Mouse (Mus musculus) thymus, postnatal 25 days (tissue): ENCODE measurements around the gene Bak1.
A peak's percentile ranks its signal among the peaks of the same experiment; 100 is the strongest.
"Not testable (repeated sequence)": the region's sequence is repeated elsewhere in the genome, so short reads cannot be mapped to it uniquely, and the experiment has no call there.

Experiments
- DNase-seq: peaks from one replicate; pipeline ENCODE4 v3.0.0; 2022

Gene Bak1

DNA sequence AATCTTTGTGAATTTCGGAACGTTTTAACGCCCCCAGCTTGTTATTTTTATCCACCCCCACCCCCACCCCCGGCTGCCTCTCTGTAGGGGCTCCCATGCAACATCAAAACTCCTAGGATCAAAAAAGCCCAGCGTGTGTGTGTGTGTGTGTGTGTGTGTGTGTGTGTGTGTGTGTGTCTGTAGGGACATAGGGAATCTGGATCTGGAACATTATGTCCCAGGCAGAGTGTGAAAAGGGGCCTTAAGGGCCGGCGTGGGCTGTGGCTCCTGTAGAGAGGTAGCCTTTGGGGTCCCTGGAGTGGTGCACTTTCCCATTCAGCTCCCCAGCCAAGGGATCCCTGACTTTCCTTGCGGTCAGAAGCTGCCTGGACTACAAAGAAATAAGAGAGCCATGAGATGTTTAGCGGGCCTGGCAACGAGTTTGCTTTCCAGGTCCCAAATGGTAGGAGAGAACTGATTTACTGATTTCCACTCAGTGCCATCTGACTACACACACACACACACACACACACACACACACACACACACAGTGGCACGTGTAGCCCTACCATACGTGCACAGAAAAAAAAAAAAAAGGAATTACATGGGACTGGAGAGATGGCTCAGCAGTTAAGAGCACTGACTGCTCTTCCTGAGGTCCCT lies 10.1 kb downstream of the Bak1 start:
- no peak for DNase-seq

DNA sequence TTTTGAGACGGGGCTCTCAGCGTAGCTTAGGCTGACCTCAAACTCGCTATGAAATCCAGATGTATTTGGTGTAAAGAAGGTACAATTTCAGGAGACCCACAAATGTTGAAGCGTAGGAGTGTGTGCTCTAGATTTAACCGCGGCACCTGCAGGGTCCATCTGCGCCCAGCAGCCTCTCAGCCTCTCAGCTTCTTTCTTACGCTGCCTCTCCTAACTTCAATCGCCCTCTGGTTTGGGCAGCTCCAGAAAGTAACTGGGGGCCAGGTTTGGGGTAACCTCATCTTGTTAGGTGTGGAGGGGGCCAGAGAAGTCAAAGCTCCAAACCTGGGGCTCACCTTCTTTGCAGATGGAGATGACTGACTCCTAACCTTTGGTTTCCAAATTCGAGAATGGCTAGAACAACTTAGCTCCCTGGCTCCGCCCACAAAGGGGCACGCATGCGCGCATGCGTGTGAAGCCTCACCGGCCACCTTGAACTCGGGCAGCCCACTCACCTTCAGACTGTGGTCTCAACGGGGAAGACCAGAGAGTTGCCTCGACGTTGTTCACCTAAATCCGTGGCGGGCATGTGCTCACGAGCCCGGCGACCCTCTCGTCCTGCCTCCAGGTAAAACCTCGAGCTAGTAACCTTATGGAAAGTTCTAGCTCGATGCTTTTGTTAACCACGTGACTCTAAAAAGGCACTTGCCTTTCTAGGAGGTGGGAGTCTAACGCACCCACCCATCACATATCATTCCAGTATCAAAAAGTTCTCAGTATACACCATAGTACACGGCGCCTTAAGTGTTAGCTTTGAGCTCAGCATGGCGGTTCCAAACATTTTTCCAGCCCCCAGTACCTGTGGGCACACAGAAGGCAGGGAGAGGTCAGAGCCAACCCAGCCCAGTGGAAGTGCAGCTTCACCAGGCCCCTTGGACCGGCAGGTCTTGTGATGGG lies 11.0 kb downstream of the Bak1 start:
- peak; percentile 93 for DNase-seq

DNA sequence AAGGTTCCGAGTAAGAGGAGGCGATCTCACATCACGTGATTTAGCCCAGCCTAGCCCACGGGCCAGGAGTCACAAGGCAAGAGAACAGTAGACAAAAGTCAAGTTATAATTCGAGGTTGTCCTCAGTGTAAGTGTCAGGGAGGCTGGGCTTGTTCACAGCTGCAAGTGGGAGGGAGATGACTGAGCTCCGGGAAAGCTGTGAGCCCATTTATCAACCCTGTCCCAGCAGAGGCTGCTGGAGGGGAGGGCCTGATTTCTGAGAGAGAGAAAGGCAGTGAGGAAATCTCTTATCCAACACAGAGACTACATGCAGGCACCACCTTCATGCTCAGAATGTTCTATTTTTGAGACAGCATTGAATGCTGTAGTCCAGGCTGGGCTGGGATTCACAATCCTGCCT lies 15.9 kb downstream of the Bak1 start:
- peak; percentile 21 for DNase-seq

DNA sequence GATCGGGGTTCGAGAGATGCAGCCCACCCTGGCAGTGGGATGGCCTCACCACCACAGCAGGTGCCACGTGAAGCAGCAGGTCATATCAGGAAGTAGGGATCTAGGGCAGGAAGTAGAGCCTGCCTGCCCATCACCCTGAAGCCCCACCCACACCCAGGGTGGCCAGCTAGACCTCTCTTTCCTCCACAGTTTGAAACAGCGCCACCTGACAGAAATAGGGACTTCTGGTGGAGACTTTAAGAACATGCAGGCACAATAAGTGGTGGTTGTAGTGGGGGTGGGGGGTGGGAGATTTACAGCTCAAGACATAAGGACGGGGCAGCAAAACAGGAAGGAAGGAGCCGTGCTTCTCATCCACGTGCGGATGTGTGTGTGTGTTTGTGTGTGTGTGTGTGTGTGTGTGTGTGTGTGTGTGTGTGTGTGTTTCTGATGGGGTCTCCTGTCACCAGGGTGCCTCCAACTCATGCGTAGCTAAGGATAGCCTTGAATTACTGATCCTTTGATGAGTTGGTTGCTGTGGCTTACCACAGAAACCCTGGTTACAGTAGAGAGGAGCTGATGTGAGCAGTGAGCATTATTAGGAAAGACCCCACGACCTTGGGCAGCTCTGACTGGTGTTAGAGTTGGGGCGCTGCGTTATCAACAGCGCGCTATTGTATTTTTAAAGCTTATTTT lies 16.7 kb downstream of the Bak1 start:
- peak; percentile 72 for DNase-seq

DNA sequence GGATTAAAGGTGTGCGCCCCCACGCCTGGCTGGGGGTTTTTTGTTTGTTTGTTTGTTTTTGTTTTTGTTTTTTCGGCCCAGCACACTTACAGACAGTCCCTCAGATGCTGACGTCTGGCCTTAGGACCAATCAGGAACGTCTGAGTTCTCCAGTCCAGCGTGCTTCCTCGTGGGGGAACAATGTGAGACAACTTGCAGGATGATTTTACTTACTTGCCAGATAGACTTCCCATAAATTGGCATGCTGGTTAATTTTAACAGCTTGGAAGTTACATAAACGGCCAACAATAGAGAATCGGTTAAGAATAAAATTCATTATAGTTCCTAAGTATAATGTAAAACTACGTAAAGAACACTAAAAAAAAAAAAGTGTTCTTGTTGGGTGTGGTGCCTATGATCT lies 17.6 kb downstream of the Bak1 start:
- no peak for DNase-seq

DNA sequence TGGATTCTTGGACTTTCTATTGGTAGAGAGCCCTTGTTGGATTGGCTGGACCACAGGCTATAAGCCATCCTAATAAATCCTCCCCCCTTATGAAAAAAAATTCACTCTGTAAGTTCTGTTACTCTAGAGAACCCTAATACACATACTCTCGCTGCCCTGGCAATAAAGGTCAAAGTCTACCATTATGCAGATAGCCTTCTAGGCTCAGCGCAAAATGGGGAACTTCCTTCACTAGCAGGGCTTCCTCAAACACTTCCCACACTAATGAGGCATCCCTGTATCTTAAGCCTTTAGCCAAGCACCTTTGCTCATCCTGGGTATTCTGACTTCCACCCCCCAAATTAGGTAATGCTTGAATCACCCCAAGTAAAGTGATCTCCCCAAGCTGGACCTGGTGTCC lies 20.5 kb downstream of the Bak1 start:
- DNase-seq: no peak

DNA sequence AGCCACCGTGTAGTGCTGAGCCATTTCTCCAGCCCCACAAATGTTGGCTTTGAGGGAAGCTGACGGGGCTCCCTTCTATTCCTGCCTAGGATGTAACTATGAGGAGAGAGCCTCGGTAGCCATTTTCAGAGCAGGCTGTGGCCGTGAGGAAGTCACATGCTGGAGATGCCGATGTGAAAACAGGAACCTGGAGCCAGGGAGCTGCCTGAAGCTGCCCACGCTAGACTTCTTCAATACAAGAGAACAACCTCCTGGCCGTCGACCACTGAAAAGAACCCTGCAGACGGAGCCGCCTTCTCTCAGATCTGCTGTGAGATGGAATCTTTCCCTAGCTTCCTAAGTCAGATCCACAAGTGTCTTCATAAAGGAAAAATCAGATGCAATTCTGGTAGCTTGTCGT lies 23.2 kb downstream of the Bak1 start:
- DNase-seq: no peak

DNA sequence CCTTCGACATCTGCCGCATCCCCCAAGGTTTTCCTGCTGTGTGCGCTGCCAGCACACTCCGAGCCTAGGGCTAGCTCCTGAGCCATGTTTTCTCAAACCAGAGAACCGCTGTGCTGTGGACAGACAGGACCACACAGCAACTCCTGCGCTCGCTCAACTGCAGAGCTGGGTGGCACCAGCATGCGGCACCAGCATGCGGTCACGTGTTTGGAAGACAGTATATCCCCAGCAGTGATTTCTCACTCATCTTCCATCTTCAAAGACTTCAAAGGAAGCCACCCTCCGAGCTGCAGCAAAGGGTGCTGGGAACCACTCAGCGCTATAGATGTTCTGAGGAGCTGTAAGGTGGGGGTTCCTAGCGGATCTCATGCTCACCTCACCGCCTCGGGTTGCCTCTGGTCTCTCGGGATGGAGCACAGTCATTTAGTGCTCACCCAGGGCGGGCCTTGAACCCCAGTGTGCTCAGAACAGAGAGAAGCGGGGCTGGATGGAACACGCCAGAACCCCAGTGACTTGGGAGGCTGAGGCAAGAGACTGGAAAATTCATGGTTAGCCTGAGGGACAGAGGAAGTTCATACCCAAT lies 23.8 kb downstream of the Bak1 start:
- DNase-seq: no peak

DNA sequence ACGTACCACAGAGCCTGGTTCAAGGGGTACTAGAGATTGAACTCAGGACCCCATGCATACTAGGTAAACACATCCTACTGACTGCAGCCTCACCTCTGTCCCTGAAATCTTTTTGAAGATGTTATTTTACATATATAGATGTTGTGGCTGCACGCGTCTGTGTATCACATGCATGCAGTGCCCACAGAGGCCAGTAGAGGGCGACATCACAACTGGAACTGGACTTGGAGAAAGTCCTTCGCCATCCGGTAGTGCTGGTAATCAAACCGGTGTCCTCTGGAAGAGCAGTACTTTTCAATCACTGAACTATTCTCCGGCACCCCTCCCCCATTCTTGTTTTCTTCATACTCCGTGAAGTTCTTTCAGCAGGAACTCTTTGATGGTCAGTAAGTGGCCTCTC lies 24.4 kb downstream of the Bak1 start:
- DNase-seq: peak; percentile 71

DNA sequence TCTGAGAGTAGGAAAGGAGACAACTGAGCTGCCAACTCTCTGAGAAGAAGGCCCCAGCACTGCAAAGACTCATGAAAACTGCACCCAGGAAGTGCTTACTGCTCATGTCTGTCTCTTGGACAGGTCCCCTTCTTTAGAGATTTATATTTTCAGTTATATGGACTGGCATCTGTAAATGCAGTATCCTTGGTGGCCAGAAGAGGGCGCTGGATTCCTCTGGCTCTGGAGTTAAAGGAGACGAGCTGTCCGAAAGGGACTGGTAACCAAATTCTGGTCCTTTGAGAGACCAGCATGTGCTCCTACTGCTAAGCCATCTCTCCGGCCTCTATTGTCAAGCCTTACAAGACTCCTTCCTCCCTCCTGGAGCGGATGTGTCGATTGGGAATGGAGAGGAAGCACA lies 26.9 kb downstream of the Bak1 start:
- DNase-seq: peak; percentile 52

DNA sequence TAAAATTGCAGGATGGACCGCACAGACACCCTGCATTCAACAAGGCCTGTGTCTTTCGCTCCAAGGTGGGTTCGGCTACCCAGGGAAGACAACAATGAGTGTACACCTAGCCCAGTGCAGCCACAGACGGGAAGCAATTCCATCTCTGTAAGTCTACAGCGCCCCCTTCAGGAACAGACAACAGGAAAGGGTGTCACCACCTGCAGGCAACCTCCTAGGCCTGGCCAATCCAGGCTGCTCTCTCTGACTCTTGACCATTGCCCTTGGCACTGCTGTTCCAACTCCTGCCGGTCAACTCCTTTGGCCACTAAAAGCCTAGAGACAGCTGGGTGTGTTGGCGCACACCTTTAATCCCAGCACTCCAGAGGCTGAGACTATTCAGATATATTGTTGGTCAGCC lies 27.7 kb downstream of the Bak1 start:
- DNase-seq: peak; percentile 67

DNA sequence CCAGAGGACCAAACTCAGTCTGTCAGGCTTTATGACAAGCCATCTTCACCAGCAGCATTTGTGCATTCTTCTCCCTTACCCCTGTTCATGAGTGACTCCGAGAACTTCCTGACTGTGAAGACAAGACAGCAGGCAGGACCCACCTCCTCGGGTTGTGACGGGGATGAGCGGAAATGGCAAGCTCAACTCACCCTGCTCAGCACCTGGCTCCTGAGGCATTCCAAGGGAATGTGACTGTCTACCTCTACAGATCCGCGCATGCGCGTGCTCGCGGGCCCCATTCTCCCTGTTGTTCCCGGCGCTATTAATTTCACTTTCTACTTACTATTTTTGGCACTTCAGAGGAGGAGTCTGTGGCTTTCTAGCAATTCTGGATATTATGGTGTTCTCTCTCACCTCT lies 28.8 kb downstream of the Bak1 start:
- peak; percentile 48 for DNase-seq

DNA sequence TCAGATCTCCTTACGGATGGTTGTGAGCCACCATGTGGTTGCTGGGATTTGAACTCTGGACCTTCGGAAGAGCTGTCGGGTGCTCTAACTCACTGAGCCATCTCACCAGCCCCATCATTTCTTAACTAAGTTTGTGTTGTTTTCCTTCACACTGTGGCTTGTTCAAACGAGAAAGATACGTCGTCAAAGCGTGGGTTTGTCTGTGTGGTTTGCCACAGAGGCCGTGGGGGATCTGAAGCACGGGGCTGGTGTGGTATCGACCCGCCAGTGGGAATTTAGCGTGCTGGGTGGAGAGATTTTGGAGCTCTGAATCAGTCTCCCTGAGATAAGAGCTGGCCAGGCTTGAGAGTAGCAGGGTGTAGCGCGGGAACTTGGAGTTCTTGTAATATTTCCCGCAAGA lies 30.5 kb downstream of the Bak1 start:
- DNase-seq: no peak

DNA sequence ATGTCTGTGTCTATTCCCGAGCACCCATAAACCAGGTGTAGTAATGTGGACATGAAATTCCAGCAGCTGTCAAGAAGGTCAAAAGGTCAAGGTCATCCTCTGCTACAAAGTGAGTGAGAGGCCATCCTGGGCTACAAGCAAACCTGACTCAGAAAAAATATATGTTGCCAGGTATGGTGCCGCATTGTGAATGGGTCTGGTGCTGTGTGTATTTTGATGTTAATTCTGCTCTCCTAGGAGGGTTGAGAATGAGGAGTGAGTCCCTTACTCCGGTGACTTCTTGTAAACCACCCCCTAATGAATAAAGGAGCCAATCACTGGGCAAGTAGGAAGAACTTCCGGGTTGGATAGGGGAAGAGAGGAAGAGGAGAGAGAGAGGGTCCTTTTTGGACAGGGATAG lies 31.1 kb downstream of the Bak1 start:
- no peak for DNase-seq

DNA sequence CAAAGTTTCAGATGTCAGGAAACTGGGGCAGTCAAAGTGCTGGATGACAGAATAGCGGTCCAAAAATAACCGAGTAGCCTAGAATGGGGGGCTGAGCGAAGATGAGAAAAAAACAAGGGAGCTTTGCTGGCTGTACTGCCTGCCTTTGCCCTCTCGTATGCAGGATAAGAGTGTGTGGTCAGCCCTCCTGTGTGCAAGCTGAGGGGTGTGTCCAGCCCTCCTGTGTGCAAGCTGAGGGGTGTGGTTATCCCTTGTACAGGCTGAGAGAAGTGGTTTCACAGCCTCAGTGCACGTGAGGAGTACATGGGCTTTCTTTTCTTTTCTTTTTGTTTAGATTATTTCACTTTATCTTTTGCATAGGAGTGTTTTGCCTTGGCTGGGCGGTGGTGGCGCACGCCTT lies 33.2 kb downstream of the Bak1 start:
- DNase-seq: no peak

DNA sequence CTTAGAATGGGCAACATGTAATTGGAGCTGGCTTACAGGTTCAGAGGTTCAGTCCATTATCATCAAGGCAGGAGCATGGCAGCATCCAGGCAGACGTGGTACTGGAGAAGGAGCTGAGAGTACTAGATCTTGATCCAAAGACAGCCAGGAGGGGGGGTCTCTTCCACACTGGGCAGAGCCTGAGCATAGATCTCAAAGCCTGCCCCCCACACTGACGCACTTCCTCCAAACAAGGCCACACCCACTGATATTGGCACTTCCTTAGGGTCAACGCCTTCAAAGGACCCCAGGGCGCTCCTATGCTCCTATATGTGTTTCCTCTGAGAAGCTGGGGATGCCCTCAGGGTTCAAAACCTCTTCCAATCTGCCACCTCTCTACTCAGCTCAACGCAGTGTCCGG lies 33.8 kb downstream of the Bak1 start:
- DNase-seq: no peak

DNA sequence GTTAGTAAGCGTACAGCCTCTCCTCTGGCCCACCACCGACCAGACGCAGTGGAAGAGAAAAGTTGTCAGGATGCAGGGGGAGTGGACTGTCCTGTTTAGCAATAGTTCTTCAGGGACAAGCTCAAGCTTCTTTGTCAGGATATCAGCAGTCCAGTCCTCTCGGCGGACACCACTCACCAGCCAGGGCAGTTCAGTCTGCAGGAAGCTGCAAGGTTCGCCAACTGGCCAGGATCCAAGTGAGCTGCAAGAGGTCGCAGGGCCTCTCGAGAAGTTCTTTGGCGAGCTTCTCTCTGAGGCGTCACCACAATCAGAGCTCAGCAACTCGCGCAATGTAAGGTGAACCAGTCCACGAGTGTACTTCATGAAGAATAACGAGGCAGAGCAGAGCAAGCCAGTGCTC lies 34.4 kb downstream of the Bak1 start:
- no peak for DNase-seq

DNA sequence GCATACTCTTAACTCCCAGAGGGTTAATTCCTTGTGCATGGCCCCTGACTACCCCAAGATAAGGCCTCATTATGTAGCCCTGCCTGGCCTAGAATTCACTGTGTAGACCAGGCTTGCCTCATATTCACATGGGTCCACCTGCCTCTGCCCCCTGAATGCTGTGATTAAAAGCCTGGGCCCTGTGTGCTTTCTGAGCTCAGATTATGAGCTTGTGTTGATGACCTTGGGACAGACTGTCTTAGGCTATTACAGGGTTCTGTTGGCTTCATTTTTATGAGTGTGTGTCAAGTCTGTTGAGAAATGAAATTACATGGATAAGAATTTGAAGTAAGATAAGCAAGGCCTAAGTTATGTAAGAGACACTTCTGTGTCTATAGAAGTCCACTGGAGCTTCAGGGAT lies 38.3 kb downstream of the Bak1 start:
- no peak for DNase-seq

DNA sequence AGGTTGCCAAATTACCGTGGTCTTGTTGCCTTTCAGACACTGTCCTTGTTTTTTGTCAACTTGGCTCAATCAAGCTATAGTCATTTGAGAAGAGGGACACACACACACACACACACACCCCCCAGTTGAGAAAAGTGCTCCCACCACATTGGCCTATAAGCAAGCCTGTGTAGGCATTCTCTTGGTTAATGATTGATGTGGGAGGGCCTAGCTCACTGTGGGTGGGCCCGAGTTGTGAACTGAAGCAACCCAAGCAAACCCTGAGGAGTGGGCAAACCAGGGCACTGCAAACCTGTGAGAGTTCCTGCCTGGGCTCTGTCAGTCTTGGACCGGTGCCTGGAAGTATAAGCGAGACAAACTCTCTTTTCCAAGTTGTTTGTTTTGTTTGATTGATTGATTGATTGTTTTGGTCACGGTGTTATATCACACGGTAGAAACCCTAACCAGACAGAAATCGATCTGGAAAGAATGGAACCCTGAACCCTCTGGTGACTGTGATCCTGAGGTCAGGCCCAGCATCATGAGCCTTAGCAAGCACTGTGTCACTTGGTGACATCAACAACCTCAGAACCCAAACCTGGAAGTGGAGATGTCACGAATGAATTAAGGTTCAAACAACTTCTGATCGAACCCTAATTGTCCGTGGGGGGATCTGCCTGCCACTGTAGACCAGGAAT lies 43.2 kb downstream of the Bak1 start:
- DNase-seq: no peak

DNA sequence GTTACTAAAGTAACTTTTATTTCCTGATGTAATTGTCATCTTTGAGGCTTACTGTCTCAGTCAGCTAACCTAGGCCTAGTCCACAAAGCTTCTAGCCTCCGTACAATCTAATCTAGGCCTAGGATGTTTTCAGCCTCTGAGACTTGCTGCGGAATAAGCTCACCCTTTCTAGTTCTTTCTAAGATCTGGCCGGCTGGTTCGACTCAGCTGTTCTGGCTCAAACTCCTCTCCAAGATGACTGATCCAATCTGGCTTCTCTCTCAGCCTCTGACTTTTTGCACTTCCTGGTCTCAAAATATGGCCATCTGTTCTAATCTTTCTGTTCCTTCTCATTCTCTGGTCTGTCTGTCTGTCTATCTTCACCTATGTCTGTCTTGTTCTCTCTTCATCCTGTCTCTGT lies 45.4 kb downstream of the Bak1 start:
- no peak for DNase-seq

DNA sequence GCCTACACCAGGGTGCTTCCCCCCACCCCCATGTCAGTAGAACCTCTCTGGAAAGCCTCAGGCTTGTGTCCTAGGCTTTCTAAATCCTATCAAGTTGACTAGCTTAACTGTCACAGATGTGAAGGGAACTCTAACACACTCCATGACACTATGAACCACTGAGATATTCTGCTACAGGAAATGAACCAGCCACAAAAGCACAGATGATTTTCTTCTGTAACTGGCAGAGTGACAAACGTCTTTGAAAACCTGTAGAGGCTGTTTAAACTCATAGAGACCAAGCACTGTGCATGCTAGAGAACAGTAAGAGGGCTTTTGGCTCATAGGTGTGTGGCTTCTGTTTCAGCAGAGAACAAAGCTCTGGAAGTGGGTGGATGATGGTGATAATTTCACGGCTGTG lies 47.8 kb downstream of the Bak1 start:
- DNase-seq: peak; percentile 59

DNA sequence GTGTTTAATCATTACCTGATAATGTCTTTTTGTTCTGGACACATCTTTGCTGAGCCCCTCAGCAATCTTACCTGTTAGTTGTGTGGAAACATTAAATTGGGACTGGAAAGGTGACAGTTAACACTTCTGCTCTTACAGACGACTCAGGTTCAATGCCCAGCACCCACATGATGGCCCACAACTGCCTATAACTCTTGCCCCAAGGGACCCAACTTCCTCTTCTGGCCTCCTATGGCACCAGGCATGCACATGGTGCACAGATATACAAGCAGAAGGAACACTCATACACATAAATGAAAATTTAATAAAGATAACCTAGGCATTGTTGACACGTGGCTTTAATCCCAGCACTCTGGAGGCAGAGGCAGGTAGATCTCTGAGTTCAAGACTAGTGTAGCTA lies 49.4 kb downstream of the Bak1 start:
- no peak for DNase-seq

DNA sequence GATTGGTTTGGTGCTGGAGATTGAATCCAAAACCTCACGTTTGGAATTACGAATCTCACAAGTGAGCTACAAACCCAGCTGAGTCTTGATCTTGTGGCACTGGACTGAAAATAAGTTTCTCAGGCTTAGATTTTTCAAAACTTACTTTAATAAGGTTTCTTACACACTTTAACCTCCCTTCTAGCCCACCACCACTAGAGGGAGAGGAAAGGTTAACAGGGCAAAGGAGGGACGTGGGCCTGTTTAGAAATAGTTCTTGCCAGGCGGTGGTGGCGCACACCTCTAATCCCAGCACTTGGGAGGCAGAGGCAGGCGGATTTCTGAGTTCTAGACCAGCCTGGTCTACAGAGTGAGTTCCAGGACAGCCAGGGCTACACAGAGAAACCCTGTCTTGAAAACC lies 51.5 kb downstream of the Bak1 start:
- not testable (repeated sequence) for DNase-seq
